In the genomic region with DNA sequence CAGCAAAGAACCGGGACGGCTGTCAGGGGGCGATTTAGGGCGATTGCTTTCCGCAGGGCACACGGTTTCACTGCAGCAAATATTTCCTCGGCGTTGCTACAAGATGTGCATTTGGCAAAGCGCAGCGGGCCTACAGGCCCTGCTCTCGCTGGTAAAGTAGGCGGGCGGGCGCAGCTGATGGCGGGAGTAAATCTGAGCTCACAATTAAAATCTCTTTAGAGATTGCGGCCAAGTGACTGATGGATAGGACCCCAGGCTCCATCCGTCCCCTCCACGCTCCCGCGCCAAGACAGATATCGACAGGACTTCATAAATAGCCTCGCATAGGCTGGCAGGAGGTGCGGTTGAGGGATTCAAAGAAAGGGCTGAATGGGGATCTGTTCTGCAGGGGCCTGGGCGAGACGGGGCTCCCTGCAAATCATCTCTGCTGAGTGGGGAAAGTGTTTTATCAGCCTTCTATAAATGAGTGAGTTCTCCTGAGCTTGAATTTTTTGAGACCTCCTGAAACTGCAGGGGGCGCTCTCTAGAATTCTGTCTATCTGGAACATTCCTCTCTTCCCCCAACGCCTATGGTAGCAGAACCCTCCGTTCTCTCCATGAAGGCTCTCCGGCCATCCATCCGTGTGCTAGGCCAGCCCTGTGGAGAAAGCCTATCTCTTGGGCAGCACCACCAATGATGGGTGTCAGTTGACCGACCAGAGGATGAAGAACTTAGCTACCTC, we compare ENCODE assay signal across 25 mouse cellular contexts. TPM values are rescaled to one million over a fixed set of nuclear protein-coding genes. Genes with fewer than 3 reads are reported as not detected.
DNase-seq lines count a peak whose midpoint lies in the region; TF ChIP-seq lines count a peak whose summit lies in the region.
"Had no signal": no experiment of that assay in that cellular context is flagged by ENCODE, and none has a peak within 500 bp of the region (broad histone marks: within the 10 kb centered on the region; RNA-seq: fewer than 3 reads in every experiment).

No protein-coding gene starts in this region.

- peak; percentile 19 for DNase-seq in left cerebral cortex, postnatal 4 days
- DNase-seq in left cerebral cortex, adult 11 months (ENCODE audit: low spot score): no peak
- DNase-seq in ES-CJ7 (ENCODE audit: low read depth, low spot score) (peak; percentile 63), liver (no peak)
- DNase-seq in brain, embryonic 14.5 days (ENCODE audit: low read depth): peak; percentile 60
- DNase-seq in lung, adult 18-20 months: no peak
- DNase-seq: adrenal gland, adult 8-10 months; B cell, adult 2 months; cerebellum, adult 2 months; cerebellum, postnatal 25 days; heart, postnatal 4 days; kidney, adult 18-20 months; kidney, postnatal 4 days; layer of hippocampus, adult 9-11 months; thymus, postnatal 25 days had no signal

- intact Hi-C loops in left cerebral cortex, postnatal 4 days (cut with DNase I): no loop called here

- H3K9me3 ChIP-seq in E14TG2a.4 (ENCODE audit: low read length): no peaks in the 10 kb centered on the region
- H3K9me3 ChIP-seq: embryonic facial prominence, embryonic 12.5 days; forebrain, embryonic 12.5 days; heart, embryonic 10.5 days; limb, embryonic 10.5 days; stomach, embryonic 15.5 days had no signal

- no peak for TF ChIP-seq POLR2A in brain, embryonic 14.5 days (IDR thresholded peaks at IDR 0.05; ENCODE audit: borderline replicate concordance, extremely low read depth, insufficient read depth, insufficient read length, poor library complexity, severe bottlenecking)

- peak overlapping the region; percentile 72 for H3K4me3 ChIP-seq in E14TG2a.4 (replicated peaks; ENCODE audit: low read length)
- H3K4me3 ChIP-seq: embryonic facial prominence, embryonic 12.5 days; erythroblast, embryonic 14.5 days; forebrain, embryonic 12.5 days; heart, embryonic 10.5 days; limb, embryonic 10.5 days; midbrain, embryonic 12.5 days; stomach, embryonic 15.5 days had no signal

- peak; percentile 28 for TF ChIP-seq CTCF in E14TG2a.4 (conservative IDR thresholded peaks at IDR 0.05; ENCODE audit: low read length)
- no peak for TF ChIP-seq CTCF in brain, embryonic 14.5 days (IDR thresholded peaks at IDR 0.05; ENCODE audit: borderline replicate concordance, extremely low read depth, insufficient read depth, insufficient read length)

- peaks cover 45% of the 10 kb centered on the region for H3K27me3 ChIP-seq in E14TG2a.4 (ENCODE audit: insufficient read depth, low read length)
- H3K27me3 ChIP-seq: stomach, embryonic 15.5 days had no signal

- peaks cover 12% of the 10 kb centered on the region for H3K4me1 ChIP-seq in E14TG2a.4 (replicated peaks; ENCODE audit: low read depth, low read length)
- H3K4me1 ChIP-seq: embryonic facial prominence, embryonic 12.5 days; forebrain, embryonic 12.5 days; midbrain, embryonic 12.5 days had no signal

- no peaks in the 10 kb centered on the region for H3K36me3 ChIP-seq in E14TG2a.4 (ENCODE audit: insufficient read depth, low read length)
- H3K36me3 ChIP-seq: embryonic facial prominence, embryonic 12.5 days; forebrain, embryonic 12.5 days; heart, embryonic 10.5 days; limb, embryonic 10.5 days; midbrain, embryonic 12.5 days; stomach, embryonic 15.5 days had no signal

RNA-seq across cellular contexts. Expression of a gene that starts 38.5 kb away (rescaled TPM):
- 10 to 100 TPM; 85.6 to 92.9 TPM for total RNA-seq in left cerebral cortex, postnatal 4 days (2021)
- 38.1 and 58.9 TPM in 2 replicates for polyA plus RNA-seq in brain, embryonic 14.5 days (2012; rRNA removed)
- polyA plus RNA-seq: activated CD4-positive, CD25-positive, alpha-beta regulatory T cell, adult 4 months; inflammation-experienced regulatory T-cells, adult 6 months had no signal

Comparison
In these comparisons a context has a peak if more than half of its experiments do, and no peak if none do; other contexts are left out.
1. DNase-seq: peak in left cerebral cortex, postnatal 4 days (single experiment), ES-CJ7 (single experiment) and brain, embryonic 14.5 days (single experiment); none in left cerebral cortex, adult 11 months (single experiment), lung, adult 18-20 months (0 of 2) and liver (single experiment).